Mouse (Mus musculus) neutrophil, adult 5-6 weeks (primary cell): Measurements from ENCODE around the gene Cfap45. TPM values are rescaled to one million over a fixed set of nuclear protein-coding genes. Genes with fewer than 3 reads are reported as not detected.

ENCODE experiments used
- ATAC-seq: fragments of 151-379, 151-347 bp; 2 replicates; pipeline ENCODE4 v1.8.0; 2017; ENCODE audit warnings: mild to moderate bottlenecking, moderate TSS enrichment; ENCODE audit not compliant: insufficient number of reproducible peaks, poor library complexity, low FRiP score, severe bottlenecking; ENCODE audit errors: extremely low read depth
- total RNA-seq: library from RNA; stranded (forward); fragments of 200-1000 nt; gene quantifications from 2 replicates; pipeline ENCODE4 v1.2.3, GENCODE M21; 2017

Gene Cfap45
- total RNA-seq, result 3.9 and 4.4 TPM in 2 replicates

- ATAC-seq, result peak; percentile 53
Observed at GRCm38 (mm10) chr1:172520576-172521440, at the start of gene Cfap45. Cfap45 (plus strand) TSS chr1:172520801.

GRCm38 (mm10) chr1:172472909-172473308 lies 47.7 kb upstream of the Cfap45 start:
- ATAC-seq, result no peak

GRCm38 (mm10) chr1:172474196-172474595 lies 46.4 kb upstream of the Cfap45 start:
- ATAC-seq, result no peak

GRCm38 (mm10) chr1:172475054-172475741 lies 45.4 kb upstream of the Cfap45 start, which contains the start of gene Slamf9:
Slamf9 (plus strand) TSS chr1:172475358.
- ATAC-seq, result peak; percentile 67; the same call in 1 of the 2 replicates

GRCm38 (mm10) chr1:172478020-172478419 lies 42.6 kb upstream of the Cfap45 start:
- ATAC-seq, result no peak

- no peak for ATAC-seq
Observed at GRCm38 (mm10) chr1:172480376-172480775, 40.2 kb upstream of the Cfap45 start.

- no peak for ATAC-seq
Observed at GRCm38 (mm10) chr1:172481111-172481510, 39.5 kb upstream of the Cfap45 start.

GRCm38 (mm10) chr1:172481540-172482280 lies 38.9 kb upstream of the Cfap45 start, which contains the start of gene Igsf9:
Igsf9 (plus strand) TSS chr1:172481788.
- ATAC-seq, result peak; percentile 91

- ATAC-seq, result no peak
Observed at GRCm38 (mm10) chr1:172482518-172483360, 37.9 kb upstream of the Cfap45 start.

GRCm38 (mm10) chr1:172483361-172483660 lies 37.3 kb upstream of the Cfap45 start:
- ATAC-seq, result no peak

GRCm38 (mm10) chr1:172484236-172484635 lies 36.4 kb upstream of the Cfap45 start:
- no peak for ATAC-seq

GRCm38 (mm10) chr1:172484671-172485070 lies 35.9 kb upstream of the Cfap45 start:
- no peak for ATAC-seq

GRCm38 (mm10) chr1:172485821-172486220 lies 34.8 kb upstream of the Cfap45 start:
- ATAC-seq, result no peak

- ATAC-seq, result no peak
Observed at GRCm38 (mm10) chr1:172486236-172486635, 34.4 kb upstream of the Cfap45 start.

GRCm38 (mm10) chr1:172486651-172487050 lies 34.0 kb upstream of the Cfap45 start:
- ATAC-seq, result no peak

- ATAC-seq, result no peak
Observed at GRCm38 (mm10) chr1:172487859-172488258, 32.7 kb upstream of the Cfap45 start.

- no peak for ATAC-seq
Observed at GRCm38 (mm10) chr1:172488831-172489230, 31.8 kb upstream of the Cfap45 start.

GRCm38 (mm10) chr1:172489585-172490250 lies 30.9 kb upstream of the Cfap45 start:
- ATAC-seq, result no peak
